Mouse (Mus musculus) small intestine, adult 2 months (tissue): Measurements from ENCODE around the gene 7530416G11Rik.

Experiments used
- CTCF ChIP-seq: fragments of 200-500 bp; IDR thresholded peaks from 2 replicates; pipeline ENCODE4 v1.5.1; 2012; ENCODE audit warnings: low read depth, mild to moderate bottlenecking, control low read depth, inconsistent platforms, low read length, moderate library complexity, mixed read lengths; ENCODE audit not compliant: insufficient replicate concordance, insufficient read length; ENCODE audit errors: extremely low read depth
- POLR2A ChIP-seq: fragments of 200-500 bp; IDR thresholded peaks from 2 replicates; pipeline ENCODE4 v1.6.1; 2012; ENCODE audit warnings: low read depth, mild to moderate bottlenecking, control low read depth, inconsistent platforms, low read length, moderate library complexity

DNA sequence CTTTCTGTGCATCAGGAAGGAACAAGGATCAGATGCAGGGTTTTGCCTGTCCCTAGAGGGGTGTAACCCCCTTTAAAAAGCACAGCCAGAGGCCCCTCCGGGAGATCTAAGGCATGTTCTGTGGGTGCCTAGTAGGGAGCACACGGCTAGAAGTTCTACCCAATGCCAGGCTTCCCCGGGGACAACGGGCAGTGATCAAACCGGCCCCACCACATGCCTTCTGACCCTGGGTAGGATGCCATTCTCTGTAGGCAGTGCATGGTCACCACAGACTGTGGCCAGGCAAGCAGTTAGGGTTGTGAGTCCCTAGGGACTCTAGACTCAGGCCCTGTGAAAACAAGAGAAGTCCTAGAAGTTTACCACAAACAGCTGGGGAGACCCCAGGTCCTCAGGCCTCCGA lies 31.6 kb upstream of the 7530416G11Rik start:
- TF ChIP-seq CTCF (no peak), POLR2A (no peak)
